Mouse (Mus musculus) liver, adult 2 months (tissue): Measurements from ENCODE around the gene Wif1.

Source experiments
- CTCF ChIP-seq: fragments of 200-500 bp; IDR thresholded peaks from 2 replicates; pipeline ENCODE4 v1.5.1; 2011; ENCODE audit warnings: low read depth, low read length, control low read depth
- POLR2A ChIP-seq: fragments of 200-500 bp; IDR thresholded peaks from 2 replicates; pipeline ENCODE4 v1.6.1; 2011; ENCODE audit warnings: low read length, control low read depth; ENCODE audit not compliant: insufficient read depth; ENCODE audit errors: extremely low read depth

DNA sequence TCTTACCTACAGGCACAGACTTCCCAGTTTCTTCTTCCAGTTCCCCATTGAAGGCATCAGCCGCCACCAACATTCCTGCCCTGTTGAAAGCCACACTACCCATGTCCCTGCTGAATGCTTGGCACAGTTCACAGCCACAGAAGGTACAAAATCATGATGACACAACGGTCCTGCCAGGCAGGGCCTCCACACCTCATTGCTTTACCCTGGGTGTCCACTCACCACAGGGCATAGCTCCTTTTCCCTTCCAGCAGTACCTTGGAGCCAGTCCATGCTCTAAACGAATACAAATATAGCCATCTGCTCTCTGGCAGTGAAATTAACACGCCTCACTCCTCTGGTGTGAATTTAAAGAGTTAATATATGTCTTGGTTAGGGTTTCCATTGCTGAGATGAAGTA lies 49.1 kb downstream of the Wif1 start:
- TF ChIP-seq CTCF (no peak), POLR2A (no peak)
